Comparison of ENCODE assay signal across 33 mouse cellular contexts in the genomic region with DNA sequence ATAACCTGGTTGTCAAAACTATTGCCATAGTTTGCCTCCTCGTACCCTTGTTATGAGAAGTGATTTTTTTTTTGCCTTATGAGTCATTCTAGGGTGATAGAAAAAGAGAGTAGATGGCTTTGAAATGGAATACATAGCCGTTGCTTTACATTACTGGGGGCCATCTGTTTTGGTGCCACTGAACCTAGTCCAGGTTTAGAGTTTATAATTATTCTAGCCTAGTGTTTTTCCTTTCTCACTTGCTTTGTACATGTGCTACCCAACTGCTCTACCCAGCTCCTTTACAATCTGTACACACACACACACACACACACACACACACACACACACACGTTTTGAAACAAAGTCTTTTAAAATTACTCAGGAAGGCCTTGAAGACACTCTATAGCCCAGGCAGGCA.
"Had no signal": no experiment of that assay in that cellular context is flagged by ENCODE, and none has a peak within 500 bp of the region (broad histone marks: within the 10 kb centered on the region; RNA-seq: fewer than 3 reads in every experiment).

No protein-coding gene starts in this region.

- ATAC-seq: hindbrain, embryonic 16.5 days; hindbrain, postnatal 0 days; inflammation-experienced regulatory T-cells, adult 6 months; intestine, embryonic 15.5 days; intestine, embryonic 16.5 days; intestine, postnatal 0 days had no signal

- DNase-seq: heart, postnatal 10 days; heart, postnatal 14 days; heart, postnatal 36 days; kidney, adult 11 months; kidney, adult 18-20 months; kidney, adult 2 months; kidney, adult 8-10 months; kidney, adult 9 months; kidney, postnatal 10 days; kidney, postnatal 14 days; kidney, postnatal 25 days; kidney, postnatal 36 days; kidney, postnatal 4 days; layer of hippocampus, adult 9-11 months; layer of hippocampus, postnatal 36 days had no signal

- H3K4me3 ChIP-seq: heart, embryonic 10.5 days; heart, embryonic 12.5 days; heart, embryonic 13.5 days; heart, embryonic 15.5 days; hindbrain, embryonic 10.5 days; hindbrain, embryonic 12.5 days; hindbrain, embryonic 13.5 days; hindbrain, embryonic 15.5 days; intestine, embryonic 15.5 days; kidney, embryonic 15.5 days; layer of hippocampus, adult 2 months had no signal

- H3K27ac ChIP-seq: heart, embryonic 10.5 days; heart, embryonic 13.5 days; heart, embryonic 15.5 days; hindbrain, embryonic 10.5 days; hindbrain, embryonic 12.5 days; hindbrain, embryonic 13.5 days; hindbrain, embryonic 14.5 days; hindbrain, embryonic 15.5 days; hindbrain, postnatal 0 days; intestine, embryonic 15.5 days; kidney, embryonic 15.5 days; kidney, postnatal 0 days; layer of hippocampus, adult 2 months had no signal
